Mouse (Mus musculus): ENCODE data around the gene Rbl1.

- no peak for TF ChIP-seq GATA1 (IDR thresholded peaks at IDR 0.05; ENCODE audit: borderline replicate concordance, low read length)
- TF ChIP-seq FLI1 (IDR thresholded peaks at IDR 0.05; ENCODE audit: low read length) = no peak
Measured at GRCm38 (mm10) chr2:157245001-157245400, 40.7 kb upstream of the Rbl1 start.

All from megakaryocyte, embryonic 14.5 days (primary cell).